Mouse (Mus musculus) cerebellum, adult 9-11 months (tissue): ENCODE measurements around the gene Olfr1466.

Source experiments
- DNase-seq: peaks from one replicate; pipeline ENCODE4 v3.0.0; 2022

Gene Olfr1466

DNA sequence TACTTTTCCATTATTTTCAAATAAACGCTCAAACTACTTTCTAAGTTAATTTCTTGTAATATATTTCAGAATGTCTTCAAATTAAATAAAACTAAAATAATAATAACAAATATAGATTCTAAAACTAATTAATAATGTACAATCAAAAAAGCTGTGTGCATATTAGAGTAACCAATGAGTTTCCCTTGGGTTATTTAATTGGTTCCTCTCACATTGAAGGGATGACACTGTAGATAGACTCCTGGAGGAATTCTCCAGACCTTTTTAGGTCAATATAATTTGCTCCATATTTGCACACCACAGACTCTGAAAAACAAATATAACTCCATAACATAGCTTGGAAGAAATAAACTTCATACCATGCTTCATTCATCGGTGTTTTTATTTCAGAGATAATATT is at the start of gene Olfr1466:
Olfr1466 (plus strand) TSS at position 301 of the 400 bp plus-strand sequence.
- no peak for DNase-seq

DNA sequence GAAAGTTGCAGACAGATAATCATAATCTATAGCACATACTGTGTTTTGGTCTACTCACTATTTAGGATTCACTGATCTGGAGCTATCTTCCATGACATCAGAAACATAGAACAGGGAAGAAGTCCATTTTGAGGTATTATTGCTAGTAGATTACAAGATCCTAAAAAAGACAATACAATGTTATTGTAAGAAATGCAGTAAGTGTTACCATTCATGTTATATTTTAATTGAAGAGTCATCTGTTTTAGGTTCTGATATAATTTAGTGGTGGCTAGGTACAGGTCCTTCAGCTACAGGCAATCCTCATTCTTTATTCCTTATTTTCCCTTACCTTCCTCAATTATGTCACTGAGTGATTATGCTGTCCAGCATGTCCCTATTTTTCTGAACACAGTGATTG is 23.2 kb upstream of the Olfr1466 start, which contains the start of gene Olfr1465:
Olfr1465 (minus strand) TSS at position 101 of the 400 bp plus-strand sequence.
- DNase-seq, result no peak

DNA sequence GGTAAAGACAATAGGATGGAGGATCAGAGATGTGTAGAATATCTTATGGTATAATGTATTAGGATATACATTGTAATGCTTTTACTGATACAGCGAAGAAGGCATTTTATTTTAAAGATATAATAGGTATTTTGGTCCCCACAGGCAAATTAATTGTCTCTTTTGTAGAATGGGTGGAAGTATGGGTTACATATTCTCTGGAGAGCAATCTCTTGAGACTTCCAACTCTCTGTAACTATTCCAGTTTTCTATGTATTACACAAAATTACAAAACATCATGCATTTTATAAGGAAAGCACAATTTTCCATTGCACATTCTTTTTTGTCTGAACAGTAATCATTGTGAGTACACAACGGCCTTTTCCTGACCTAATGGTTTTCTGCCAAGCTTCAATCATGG is 23.3 kb downstream of the Olfr1466 start, which contains the start of gene Olfr1467:
Olfr1467 (plus strand) TSS at position 301 of the 400 bp plus-strand sequence.
- DNase-seq, result no peak
